Mouse (Mus musculus) cerebellum, adult 2 months (tissue): Measurements from ENCODE around the gene Scgb1c1.

Experiments used
- CTCF ChIP-seq: fragments of 200-500 bp; IDR thresholded peaks from 2 replicates; pipeline ENCODE4 v1.5.1; 2011; ENCODE audit warnings: low read depth, mild to moderate bottlenecking, control low read depth, low read length, moderate library complexity, borderline replicate concordance; ENCODE audit not compliant: insufficient read depth
- POLR2A ChIP-seq: fragments of 200-500 bp; IDR thresholded peaks from 2 replicates; pipeline ENCODE4 v1.6.1; 2011; ENCODE audit warnings: low read length, control low read depth, borderline replicate concordance; ENCODE audit not compliant: insufficient read depth

DNA sequence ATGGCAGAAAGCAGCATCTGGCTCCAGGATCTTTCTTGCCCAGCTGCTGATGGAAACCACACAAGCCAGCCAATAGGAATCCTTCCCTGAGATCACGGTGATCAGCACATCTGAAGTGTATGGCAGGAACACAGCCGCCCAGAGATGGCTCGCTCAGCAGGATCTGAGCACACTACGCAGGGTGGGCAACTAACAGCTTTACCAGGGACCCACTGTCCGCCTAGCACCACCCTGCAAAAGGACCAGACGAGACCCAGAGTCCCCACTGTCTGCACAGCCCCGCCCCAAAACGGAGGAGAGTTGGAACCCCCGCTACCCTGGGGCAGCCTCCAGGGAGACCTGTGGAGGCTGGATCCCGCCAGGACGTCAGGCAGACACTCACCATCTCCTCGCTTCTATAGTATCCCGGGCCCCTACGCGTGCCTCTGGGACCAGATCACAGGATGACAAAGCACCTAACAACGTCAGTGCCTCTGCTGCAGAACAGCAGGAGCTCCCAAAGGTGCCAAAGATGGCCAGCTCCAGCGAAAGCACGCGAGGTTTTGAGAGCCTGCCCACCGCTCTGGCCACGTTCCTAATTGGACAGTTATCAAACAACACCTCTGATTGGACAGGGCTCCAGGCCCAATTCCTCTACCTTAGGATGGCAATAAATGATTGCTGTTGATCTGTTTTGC lies 23.6 kb upstream of the Scgb1c1 start, which contains the start of gene Zfp941:
- no peak for TF ChIP-seq CTCF
- TF ChIP-seq POLR2A: peak; percentile 22; the same call in 1 of the 2 replicates
